In genomic region chr17:11385246-11385645, GRCm38 (mm10) we compare ENCODE assay signal across 11 mouse cellular contexts.
DNase-seq lines count a peak whose midpoint lies in the region; TF ChIP-seq lines count a peak whose summit lies in the region.
"Had no signal": no experiment of that assay in that cellular context is flagged by ENCODE, and none has a peak within 500 bp of the region (broad histone marks: within the 10 kb centered on the region; RNA-seq: fewer than 3 reads in every experiment).

No protein-coding gene starts in this region.

- TF ChIP-seq CTCF in layer of hippocampus, adult 2 months (conservative IDR thresholded peaks at IDR 0.05), result no peak

- DNase-seq in Muller cell, postnatal 12 days (ENCODE audit: inconsistent ontology term), result peak; percentile 81
- DNase-seq in cerebellum, adult 8-10 months, result peak; percentile 16
- DNase-seq in layer of hippocampus, adult 2 months (ENCODE audit: low spot score in 2 of 2), result peak; percentile 57 to 78
- DNase-seq in left cerebral cortex, postnatal 4 days, result peak; percentile 29
- DNase-seq in embryo, embryonic 10.5 days (ENCODE audit: low spot score), result no peak
- DNase-seq in thymus, postnatal 0 days (ENCODE audit: low spot score), result no peak
- no peak for DNase-seq in urinary bladder, adult 2 months (ENCODE audit: low spot score)
- DNase-seq: heart, adult 2 months; lung, postnatal 14 days; retina, postnatal 1 day had no signal

- H3K27ac ChIP-seq in layer of hippocampus, adult 2 months, result peak overlapping the region; percentile 62
- H3K27ac ChIP-seq: heart, adult 2 months; limb, embryonic 13.5 days had no signal

- intact Hi-C loops in left cerebral cortex, postnatal 4 days (cut with DNase I), result no loop called here

- no peak overlapping the region for H3K4me3 ChIP-seq in layer of hippocampus, adult 2 months
- H3K4me3 ChIP-seq: heart, adult 2 months; limb, embryonic 13.5 days had no signal

Comparison
In these comparisons a context has a peak if more than half of its experiments do, and no peak if none do; other contexts are left out.
1. DNase-seq: peak in Muller cell, postnatal 12 days (single experiment), cerebellum, adult 8-10 months (single experiment), layer of hippocampus, adult 2 months (2 of 2) and left cerebral cortex, postnatal 4 days (single experiment); none in embryo, embryonic 10.5 days (single experiment), thymus, postnatal 0 days (single experiment) and urinary bladder, adult 2 months (single experiment).